Mouse (Mus musculus) stomach, embryonic 16.5 days (tissue): ENCODE measurements around the gene Notch2. TPM values are rescaled to one million over a fixed set of nuclear protein-coding genes. Genes with fewer than 3 reads are reported as not detected.

Experiments
- ATAC-seq: fragments of 200-750 bp; cut with Nextera tagmentation; 2 replicates; pipeline ENCODE4 v1.8.0; 2017; ENCODE audit warnings: moderate number of reproducible peaks, moderate TSS enrichment; ENCODE audit not compliant: insufficient read depth, low FRiP score
- H3K27ac ChIP-seq: fragments of 300-500 bp; sonication (generic); 2 replicates; pipeline ENCODE4 v1.5.1; 2014; ENCODE audit warnings: low read length
- H3K27me3 ChIP-seq: fragments of 300-500 bp; sonication (generic); 2 replicates; pipeline ENCODE4 v1.6.1; 2014; ENCODE audit warnings: low read length, control low read depth, mixed read lengths; ENCODE audit not compliant: control insufficient read depth, insufficient read depth
- H3K36me3 ChIP-seq: fragments of 300-500 bp; sonication (generic); 2 replicates; pipeline ENCODE4 v1.6.1; 2014; ENCODE audit warnings: low read length; ENCODE audit not compliant: control insufficient read depth, insufficient read depth
- H3K4me1 ChIP-seq: fragments of 300-500 bp; sonication (generic); 2 replicates; pipeline ENCODE4 v1.6.1; 2014; ENCODE audit warnings: low read length, control low read depth, mixed read lengths; ENCODE audit not compliant: control insufficient read depth, insufficient read depth
- H3K4me2 ChIP-seq: fragments of 300-500 bp; sonication (generic); 2 replicates; pipeline ENCODE4 v1.6.1; 2014; ENCODE audit warnings: low read depth, low read length, mixed read lengths
- H3K4me3 ChIP-seq: fragments of 300-500 bp; sonication (generic); replicated peaks from 2 replicates; pipeline ENCODE4 v1.5.1; 2014; ENCODE audit warnings: mild to moderate bottlenecking, low read length
- H3K9ac ChIP-seq: fragments of 300-500 bp; sonication (generic); 2 replicates; pipeline ENCODE4 v1.6.1; 2014; ENCODE audit warnings: low read length
- H3K9me3 ChIP-seq: fragments of 300-500 bp; sonication (generic); replicated peaks from 2 replicates; pipeline ENCODE4 v1.6.1; 2016; ENCODE audit warnings: low read length, control low read depth; ENCODE audit not compliant: control insufficient read depth
- WGBS: fragments of 180-500 bp; shearing (Covaris S2); extraction: QIAGEN DNeasy Blood & Tissue Kit; methylation state at CpG from one replicate; pipeline ENCODE4 v1.1.7; 2014; 5-methylcytosine and 5-hydroxymethylcytosine counted together
- polyA plus RNA-seq: library from polyadenylated mRNA; unstranded; fragments of >200 nt; fragmentation: Nextera tagmentation; extraction: Ambion mirVana; gene quantifications from 2 replicates; pipeline ENCODE4 v1.2.1, GENCODE M21; 2015

Gene Notch2
- polyA plus RNA-seq, 1 experiment from 2014 or later = 23.6 TPM

DNA sequence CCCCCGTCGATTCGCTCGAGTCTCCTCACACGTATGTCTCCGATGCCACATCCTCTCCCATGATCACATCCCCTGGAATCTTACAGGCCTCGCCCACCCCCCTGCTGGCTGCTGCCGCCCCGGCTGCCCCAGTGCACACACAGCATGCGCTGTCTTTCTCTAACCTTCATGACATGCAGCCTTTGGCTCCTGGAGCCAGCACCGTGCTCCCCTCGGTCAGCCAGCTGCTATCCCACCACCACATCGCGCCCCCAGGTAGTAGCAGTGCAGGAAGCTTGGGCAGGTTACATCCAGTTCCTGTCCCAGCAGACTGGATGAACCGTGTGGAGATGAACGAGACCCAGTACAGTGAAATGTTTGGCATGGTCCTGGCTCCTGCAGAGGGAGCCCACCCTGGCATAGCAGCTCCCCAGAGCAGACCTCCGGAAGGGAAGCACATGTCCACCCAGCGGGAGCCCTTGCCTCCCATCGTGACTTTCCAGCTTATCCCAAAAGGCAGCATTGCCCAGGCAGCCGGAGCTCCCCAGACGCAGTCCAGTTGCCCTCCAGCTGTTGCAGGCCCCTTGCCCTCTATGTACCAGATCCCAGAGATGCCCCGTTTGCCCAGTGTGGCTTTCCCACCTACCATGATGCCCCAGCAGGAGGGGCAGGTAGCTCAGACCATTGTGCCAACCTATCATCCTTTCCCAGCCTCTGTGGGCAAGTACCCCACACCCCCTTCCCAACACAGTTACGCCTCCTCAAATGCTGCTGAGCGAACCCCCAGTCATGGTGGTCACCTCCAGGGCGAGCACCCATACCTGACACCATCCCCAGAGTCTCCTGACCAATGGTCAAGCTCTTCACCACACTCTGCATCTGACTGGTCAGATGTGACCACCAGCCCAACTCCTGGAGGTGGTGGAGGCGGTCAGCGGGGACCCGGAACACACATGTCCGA, 133.4 kb downstream of the Notch2 start:
- WGBS = 92% methylated on average over 29 of the region's 29 CpGs
- Histone ChIP-seq H3K36me3 (peaks cover 20% of the 10 kb centered on the region), H3K27me3 (no peaks in the 10 kb centered on the region), H3K4me2 (no peak overlapping the region), H3K4me1 (no peaks in the 10 kb centered on the region), H3K9ac (no peak overlapping the region), H3K4me3 (no peak overlapping the region), H3K27ac (no peak overlapping the region), H3K9me3 (no peaks in the 10 kb centered on the region)
- ATAC-seq = no peak

- peaks cover 11% of the 10 kb centered on the region; the same call in 1 of the 2 replicates for H3K36me3 ChIP-seq
- H3K9me3 ChIP-seq = no peaks in the 10 kb centered on the region
- 91% methylated on average over 14 of the region's 14 CpGs for WGBS
- H3K4me2 ChIP-seq = no peak overlapping the region
- H3K4me1 ChIP-seq = no peaks in the 10 kb centered on the region
- no peak overlapping the region for H3K27ac ChIP-seq
- no peak overlapping the region for H3K4me3 ChIP-seq
- ATAC-seq = no peak
- H3K9ac ChIP-seq = no peak overlapping the region
- no peaks in the 10 kb centered on the region for H3K27me3 ChIP-seq
Observed at GRCm38 (mm10) chr3:98147706-98148105, 134.4 kb downstream of the Notch2 start.

- no peaks in the 10 kb centered on the region for H3K9me3 ChIP-seq
- no peak overlapping the region for H3K9ac ChIP-seq
- peaks cover 3% of the 10 kb centered on the region; the same call in 1 of the 2 replicates for H3K36me3 ChIP-seq
Observed at GRCm38 (mm10) chr3:98149881-98150280, 136.6 kb downstream of the Notch2 start.

GRCm38 (mm10) chr3:98151016-98151415, 137.7 kb downstream of the Notch2 start:
- Histone ChIP-seq H3K9ac (no peak overlapping the region), H3K36me3 (peaks cover 3% of the 10 kb centered on the region; the same call in 1 of the 2 replicates), H3K4me3 (no peak overlapping the region), H3K27ac (no peak overlapping the region), H3K4me2 (no peak overlapping the region), H3K4me1 (no peaks in the 10 kb centered on the region), H3K9me3 (no peaks in the 10 kb centered on the region), H3K27me3 (no peaks in the 10 kb centered on the region)
- no peak for ATAC-seq
- 86% methylated on average over 10 of the region's 10 CpGs for WGBS

More at GRCm38 (mm10) chr3:98149881-98150280, 136.6 kb downstream of the Notch2 start:
- no peak for ATAC-seq
- Histone ChIP-seq H3K4me3 (no peak overlapping the region), H3K4me2 (no peak overlapping the region), H3K27me3 (no peaks in the 10 kb centered on the region), H3K27ac (no peak overlapping the region), H3K4me1 (no peaks in the 10 kb centered on the region)
- WGBS = 92% methylated on average over 11 of the region's 11 CpGs

- Histone ChIP-seq H3K4me1 (no peaks in the 10 kb centered on the region), H3K9me3 (no peaks in the 10 kb centered on the region), H3K27ac (no peak overlapping the region), H3K9ac (no peak overlapping the region), H3K36me3 (no peaks in the 10 kb centered on the region; the same call in 1 of the 2 replicates), H3K4me2 (no peak overlapping the region), H3K4me3 (no peak overlapping the region), H3K27me3 (no peaks in the 10 kb centered on the region)
- ATAC-seq = no peak
Observed at GRCm38 (mm10) chr3:98153460-98153859, 140.1 kb downstream of the Notch2 start.

DNA sequence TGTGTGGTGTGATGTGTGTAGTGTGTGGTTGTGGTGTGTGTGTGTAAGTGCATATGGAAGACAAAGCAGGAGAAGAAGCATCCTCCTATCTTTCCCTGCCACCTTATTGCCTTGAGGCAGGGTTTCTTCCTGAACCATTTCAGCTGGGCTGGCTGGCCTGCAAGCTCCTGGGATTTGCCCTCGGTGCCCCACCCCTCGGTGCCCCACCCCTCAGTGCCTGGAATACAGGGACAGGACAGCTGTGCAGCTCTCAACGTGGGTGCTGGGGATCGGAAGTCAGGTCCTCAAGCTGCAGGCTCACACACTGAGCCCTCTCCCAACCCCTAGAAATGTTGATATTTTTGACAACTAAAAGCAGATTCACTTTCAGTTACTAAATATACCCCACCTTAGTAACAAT, 142.8 kb downstream of the Notch2 start:
- 31% methylated on average over 4 of the region's 4 CpGs for WGBS
- no peak; the same call in 1 of the 2 replicates for ATAC-seq
- no peaks in the 10 kb centered on the region for H3K36me3 ChIP-seq
- H3K9me3 ChIP-seq = no peaks in the 10 kb centered on the region
- H3K27me3 ChIP-seq = no peaks in the 10 kb centered on the region
- no peak overlapping the region for H3K9ac ChIP-seq
- no peak overlapping the region for H3K4me3 ChIP-seq
- H3K27ac ChIP-seq = no peak overlapping the region
- no peaks in the 10 kb centered on the region for H3K4me1 ChIP-seq
- H3K4me2 ChIP-seq = no peak overlapping the region

- 62% methylated on average over 2 of the region's 2 CpGs for WGBS
- ATAC-seq = no peak
- Histone ChIP-seq H3K4me1 (no peaks in the 10 kb centered on the region), H3K9ac (no peak overlapping the region), H3K9me3 (no peaks in the 10 kb centered on the region), H3K36me3 (no peaks in the 10 kb centered on the region), H3K27me3 (no peaks in the 10 kb centered on the region), H3K4me3 (no peak overlapping the region), H3K4me2 (no peak overlapping the region), H3K27ac (no peak overlapping the region)
Observed at GRCm38 (mm10) chr3:98157073-98157472, 143.7 kb downstream of the Notch2 start.

GRCm38 (mm10) chr3:98157585-98157984, 144.3 kb downstream of the Notch2 start:
- Histone ChIP-seq H3K27me3 (no peaks in the 10 kb centered on the region), H3K9ac (no peak overlapping the region), H3K36me3 (no peaks in the 10 kb centered on the region), H3K4me1 (no peaks in the 10 kb centered on the region), H3K4me3 (no peak overlapping the region), H3K4me2 (no peak overlapping the region), H3K27ac (no peak overlapping the region), H3K9me3 (no peaks in the 10 kb centered on the region)
- 44% methylated on average over 2 of the region's 2 CpGs for WGBS
- no peak for ATAC-seq

DNA sequence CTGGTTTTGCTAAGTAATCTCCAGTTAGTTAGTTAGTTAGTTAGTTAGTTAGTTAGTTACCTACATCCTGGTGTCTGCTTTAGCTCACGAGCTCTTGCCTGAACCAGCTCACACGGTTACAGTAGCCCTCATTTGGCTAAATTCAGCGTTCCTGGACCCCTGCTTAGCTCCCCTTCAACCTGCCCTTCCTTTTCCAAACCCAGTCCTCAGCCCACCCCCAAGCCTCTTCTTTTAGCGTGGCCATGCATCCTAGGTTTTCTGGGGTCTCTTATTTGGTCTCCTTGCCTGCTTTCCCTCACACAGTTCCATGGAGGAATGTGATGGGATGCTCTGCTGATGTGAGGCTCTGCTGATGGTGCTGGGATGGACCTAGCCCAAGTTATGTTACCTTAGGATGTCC, 145.3 kb downstream of the Notch2 start:
- Histone ChIP-seq H3K4me2 (no peak overlapping the region), H3K9me3 (no peaks in the 10 kb centered on the region), H3K27me3 (no peaks in the 10 kb centered on the region), H3K4me1 (no peaks in the 10 kb centered on the region), H3K9ac (no peak overlapping the region), H3K36me3 (no peaks in the 10 kb centered on the region), H3K4me3 (no peak overlapping the region), H3K27ac (no peak overlapping the region)
- ATAC-seq = no peak
- WGBS = 74% methylated on average over 4 of the region's 4 CpGs
